Mouse (Mus musculus) retina, postnatal 7 days (tissue): ENCODE results near the gene Chst8.

Experiments
- DNase-seq: peaks from one replicate; pipeline ENCODE4 v3.0.0-alpha.2; 2012; ENCODE audit warnings: low read depth, low spot score

Gene Chst8

GRCm38 (mm10) chr7:34812531-34813111 lies at the start of gene Chst8:
TSS of gene Chst8 (minus strand) at chr7:34812711.
- peak; percentile 71 for DNase-seq

DNA sequence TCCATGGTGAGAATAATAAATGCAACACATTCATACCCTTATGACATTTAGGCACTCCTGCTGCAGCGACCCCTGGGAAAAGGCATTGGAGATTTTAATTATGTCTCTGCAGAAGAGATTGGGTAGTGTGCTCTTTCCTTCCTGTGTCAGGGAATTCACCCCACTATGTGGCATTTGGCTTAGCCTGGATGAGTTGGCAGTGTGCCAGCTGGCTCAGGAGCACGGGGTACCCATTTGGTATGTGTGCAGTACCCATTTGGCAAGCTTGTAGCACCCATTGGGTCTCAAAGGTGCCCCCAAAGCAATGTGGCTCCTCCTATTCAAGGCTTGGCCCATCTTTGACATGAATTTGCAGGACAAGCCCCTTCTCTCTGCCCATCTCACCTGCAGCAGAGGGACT lies 45.8 kb upstream of the Chst8 start:
- no peak for DNase-seq

DNA sequence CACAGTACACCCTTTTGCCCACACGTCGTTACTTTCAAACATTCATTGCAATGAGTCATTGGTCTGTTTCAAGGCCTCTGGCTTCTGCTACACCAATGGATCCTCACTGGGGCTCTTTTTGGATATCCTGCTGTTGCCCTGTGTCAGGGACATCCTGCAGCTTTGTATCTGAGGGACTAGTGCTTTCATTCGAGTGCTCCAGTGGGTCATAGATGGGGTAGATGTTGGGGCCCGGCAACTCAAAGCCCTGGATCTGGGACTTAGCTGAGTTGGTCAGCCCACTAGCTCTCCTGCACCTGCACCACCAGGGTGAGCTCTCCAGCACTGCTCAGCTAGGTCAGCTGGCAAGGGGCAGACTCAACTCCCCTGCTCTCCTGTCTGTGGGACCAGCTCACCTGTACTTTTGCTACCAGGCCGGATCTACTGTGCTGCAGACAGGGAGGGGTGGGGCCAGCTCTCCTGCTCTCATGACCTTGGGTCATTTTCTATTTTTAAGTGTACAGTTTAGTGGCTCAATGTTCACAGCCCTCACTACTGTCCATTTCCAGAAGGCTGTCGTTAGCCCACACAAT lies 42.4 kb upstream of the Chst8 start:
- no peak for DNase-seq

DNA sequence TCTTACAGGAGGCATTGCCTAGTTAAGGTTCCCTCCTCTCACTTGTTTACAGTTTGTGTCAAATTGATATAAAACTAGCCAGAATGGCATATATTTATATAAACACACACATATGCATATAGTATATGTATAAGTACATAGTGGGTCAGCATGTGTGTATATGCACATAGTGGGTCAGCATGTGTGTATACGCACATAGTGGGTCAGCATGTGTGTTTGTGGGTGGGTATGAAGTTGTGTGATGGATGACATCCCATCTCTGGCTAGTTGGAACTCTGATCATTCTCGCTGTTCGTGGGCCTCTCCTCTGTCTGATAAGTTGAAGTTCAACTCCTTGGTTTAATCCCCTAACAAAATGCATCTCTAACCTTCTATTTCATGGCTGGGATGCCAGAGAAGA lies 40.9 kb upstream of the Chst8 start:
- no peak for DNase-seq

GRCm38 (mm10) chr7:34849660-34850059 lies 37.1 kb upstream of the Chst8 start:
- DNase-seq, result no peak

DNA sequence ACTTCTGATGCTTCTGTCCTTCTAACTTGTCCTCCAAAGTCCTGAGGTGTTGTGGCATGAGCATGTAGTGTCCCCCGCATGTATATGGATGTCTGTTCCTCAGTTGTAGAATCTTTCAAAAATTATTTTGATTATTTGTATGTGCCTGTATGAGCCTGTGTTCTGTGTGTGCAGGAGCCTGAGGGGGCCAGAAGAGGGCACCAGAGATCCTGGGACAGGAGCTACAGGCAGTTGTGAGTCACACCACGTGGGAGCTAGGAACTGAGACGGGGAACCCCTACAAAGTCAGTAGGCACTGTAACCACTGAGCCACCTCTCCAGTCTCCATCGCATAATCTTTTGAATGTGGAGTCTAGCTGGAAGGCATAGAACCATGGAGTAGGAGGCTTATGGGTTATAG lies 36.3 kb upstream of the Chst8 start:
- no peak for DNase-seq

DNA sequence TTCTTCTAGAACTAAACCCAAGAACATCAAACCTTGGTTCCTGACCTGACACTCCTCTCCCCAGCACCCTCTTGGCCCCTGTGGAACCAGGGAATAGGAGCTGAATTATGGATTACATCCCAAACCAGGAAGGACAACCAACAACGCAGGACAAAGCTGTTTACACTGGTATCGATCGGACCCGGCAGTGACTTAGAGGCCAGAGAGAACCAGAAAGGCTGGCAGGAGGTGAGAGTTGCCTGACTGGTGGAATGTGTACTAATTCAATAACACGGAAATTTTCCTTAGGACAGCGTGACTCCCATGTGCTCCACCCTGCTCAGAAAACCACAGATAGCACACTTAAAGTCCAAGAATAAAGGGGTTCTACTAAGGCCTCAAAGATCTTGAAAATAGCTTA lies 35.4 kb upstream of the Chst8 start:
- no peak for DNase-seq

DNA sequence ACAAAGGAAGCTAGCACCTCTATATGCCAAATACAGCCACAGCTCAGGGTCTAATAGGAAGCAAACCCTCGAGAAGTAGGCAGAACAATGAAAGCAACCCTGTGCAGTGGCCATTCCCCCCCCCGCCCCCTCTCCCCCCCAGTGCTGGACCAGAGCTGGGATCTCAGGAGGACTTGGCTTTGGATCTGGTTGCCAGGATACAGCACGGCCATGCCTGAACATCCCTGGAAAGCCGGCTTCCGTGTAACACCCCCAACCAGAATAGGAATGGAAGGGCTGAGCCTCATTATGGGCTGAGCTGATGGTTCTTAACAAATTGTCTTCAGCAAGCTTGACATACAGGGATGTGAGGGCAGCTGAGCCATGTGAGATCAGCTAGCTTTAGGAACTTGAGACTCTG lies 34.9 kb upstream of the Chst8 start:
- no peak for DNase-seq

DNA sequence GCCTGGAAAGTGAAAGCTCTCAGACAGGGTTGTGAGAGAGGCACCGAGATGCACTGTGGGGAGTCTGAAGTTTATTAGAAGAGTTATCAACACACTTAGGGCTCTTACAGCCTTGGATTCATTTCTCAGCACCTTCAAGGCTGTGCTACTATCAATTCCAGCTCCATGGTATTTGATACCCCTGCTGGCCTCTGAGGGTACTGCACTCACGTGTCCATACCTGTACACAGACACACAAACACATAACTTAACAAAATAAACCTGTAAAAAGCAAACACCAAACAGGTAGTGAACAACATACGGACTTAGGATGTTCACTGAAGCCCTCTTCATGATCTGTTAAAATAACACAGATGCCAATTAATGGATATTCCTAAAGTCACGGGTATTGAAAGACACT lies 26.2 kb upstream of the Chst8 start:
- no peak for DNase-seq

GRCm38 (mm10) chr7:34838231-34838630 lies 25.7 kb upstream of the Chst8 start:
- DNase-seq, result no peak

- DNase-seq, result no peak
Measured at GRCm38 (mm10) chr7:34826255-34826909, 13.9 kb upstream of the Chst8 start.

DNA sequence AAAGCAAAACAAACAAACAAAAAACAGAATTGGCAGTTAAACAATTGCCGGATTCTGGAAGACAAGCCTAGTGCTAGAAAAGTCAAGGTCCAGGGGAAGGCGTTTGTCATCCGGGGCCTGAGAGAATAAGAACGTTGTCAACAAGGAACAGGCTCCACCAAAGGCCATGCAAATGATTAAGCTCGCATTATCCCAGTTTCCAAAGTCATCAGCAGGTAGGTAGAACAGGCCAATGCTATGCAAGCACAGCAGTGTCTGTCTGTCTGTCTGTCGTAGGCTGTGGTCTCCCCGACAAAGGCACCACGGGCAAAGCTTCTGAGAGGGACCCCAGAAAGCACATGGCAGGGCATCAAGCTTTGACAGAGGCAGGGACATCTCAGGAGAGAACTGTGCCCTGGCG lies 9.1 kb upstream of the Chst8 start:
- DNase-seq, result no peak

DNA sequence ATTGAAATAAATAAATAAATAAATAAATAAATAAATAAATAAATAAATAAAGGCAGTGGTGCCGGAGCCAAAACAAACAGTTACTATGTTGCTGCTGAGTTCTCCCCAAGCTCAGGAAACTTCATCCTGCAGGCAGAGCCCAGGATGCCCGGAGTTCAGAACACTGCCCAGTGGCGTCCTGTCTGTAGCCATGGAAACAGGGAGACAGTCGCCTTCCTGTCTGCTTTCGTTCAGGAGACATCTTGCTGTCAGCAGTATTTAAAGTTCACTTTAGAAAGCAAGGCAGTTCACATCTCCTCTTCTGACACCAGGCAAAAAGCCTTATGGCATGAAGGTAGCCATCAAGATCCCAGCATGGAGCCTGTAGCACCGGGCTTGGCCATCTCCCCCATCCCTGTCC lies 8.0 kb upstream of the Chst8 start:
- DNase-seq, result no peak

GRCm38 (mm10) chr7:34819796-34820195 lies 7.3 kb upstream of the Chst8 start:
- no peak for DNase-seq

DNA sequence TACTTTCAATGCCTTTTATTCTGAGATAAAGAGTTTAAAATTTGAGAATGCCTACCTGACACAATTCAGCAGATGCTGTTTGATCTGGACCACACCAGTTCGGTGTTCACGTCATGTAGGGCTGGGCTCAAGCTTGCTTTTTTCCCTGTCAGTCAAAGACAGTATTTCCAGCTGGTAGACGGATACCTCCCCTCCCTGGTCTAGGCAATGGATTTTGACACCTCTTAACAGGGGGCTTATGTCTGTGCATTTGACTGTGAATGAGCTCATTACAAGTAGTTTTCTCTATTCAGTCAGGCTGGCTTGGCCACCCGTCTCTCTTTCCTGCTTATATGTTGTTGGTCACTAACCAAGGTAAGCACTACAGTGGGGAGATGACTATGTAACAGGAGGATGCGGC lies 6.1 kb upstream of the Chst8 start:
- DNase-seq, result no peak

DNA sequence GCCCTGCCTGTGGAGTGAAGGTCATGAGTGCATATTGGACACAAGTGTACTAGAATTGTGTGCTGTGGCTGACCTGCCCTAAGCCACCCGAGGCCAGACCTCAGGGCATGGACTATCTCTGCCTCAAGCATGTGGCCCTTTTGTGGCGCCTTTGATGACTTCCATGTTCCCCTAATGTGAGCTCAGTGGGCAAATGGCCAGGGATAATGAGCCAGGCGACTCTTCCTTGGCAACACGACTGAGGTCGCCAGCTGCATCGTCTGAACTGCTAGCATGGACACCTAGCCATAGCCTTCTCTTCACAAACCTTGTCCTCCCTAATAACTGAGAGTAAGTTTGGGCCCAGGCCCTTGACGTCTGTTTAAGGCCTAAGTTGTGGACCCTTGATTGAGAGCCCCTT lies 4.5 kb upstream of the Chst8 start:
- no peak for DNase-seq

- no peak for DNase-seq
Measured at GRCm38 (mm10) chr7:34814801-34815200, 2.3 kb upstream of the Chst8 start.

DNA sequence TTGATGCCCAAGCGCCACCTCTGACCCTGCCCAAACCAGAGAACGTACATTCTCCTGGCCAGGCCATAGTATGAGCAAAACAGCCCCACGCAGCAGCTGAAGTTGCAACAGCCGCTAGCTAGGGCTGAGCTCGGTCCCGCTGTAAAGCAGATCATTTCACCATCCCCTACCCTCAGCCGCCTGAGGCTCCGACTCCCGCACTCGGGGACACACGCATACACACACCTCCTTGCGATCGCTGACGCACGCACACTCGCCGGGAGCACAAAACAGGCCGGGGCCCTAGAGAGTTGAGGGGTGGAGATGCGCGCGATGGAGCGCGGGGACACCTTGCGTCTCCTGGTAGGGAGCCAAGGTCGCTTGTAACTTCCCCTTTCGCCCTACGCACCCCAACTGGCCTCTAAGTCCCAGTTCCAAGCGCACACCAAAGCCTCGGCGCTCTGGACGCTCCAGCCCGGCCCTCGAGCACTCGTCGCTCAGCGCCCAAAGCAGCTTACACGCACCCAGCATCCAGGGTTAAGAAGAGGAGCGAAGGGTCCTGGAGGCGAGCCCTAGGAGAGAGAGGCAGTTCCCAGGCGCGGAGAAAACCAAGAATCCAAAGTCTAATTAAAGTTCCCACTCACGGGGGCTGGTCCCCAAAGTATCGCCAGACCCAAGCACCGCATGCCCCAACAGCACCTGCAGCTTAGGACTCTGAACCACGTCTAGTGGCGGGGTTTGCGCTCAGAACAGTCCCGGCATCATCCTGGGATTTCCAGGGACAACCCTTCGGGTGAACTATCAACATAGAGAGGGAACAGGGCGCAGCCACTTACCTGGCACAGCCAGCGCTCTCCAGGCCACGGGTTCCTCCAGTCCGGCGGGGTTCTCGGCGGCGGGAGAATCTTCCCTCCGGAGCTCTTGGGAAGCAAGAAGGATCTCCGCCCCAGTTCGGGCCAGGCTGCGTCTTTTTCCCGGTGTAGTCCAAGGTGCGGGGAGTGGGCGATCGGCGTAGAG lies 682 bp downstream of the Chst8 start:
- no peak for DNase-seq

- DNase-seq, result no peak
Measured at GRCm38 (mm10) chr7:34811060-34811459, 1.5 kb downstream of the Chst8 start.

- DNase-seq, result no peak
Measured at GRCm38 (mm10) chr7:34806307-34806706, 6.2 kb downstream of the Chst8 start.

DNA sequence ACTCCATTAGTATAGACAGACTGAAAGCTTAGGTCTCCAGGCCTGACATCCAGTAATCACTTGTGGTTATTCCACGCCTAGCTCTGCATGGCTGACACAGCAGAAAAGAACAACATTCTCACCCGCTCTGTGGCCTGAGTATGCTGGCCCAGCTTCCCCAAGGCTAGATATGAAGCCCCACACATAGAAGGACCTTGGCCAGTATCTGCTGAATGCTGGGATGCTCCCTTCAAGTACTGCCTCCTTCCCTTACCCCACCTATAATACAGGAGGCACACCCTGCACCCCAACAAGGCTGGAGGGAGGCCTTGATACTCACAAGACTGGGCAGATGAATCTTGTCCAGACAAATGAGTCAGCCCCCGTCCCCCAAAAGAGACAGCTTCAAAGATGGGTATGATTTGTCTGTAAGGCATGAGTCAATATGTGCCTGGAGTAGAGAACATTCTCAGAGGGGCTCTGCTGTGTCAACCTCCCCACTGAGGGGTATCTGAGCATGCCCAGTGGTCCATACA lies 6.8 kb downstream of the Chst8 start:
- no peak for DNase-seq

DNA sequence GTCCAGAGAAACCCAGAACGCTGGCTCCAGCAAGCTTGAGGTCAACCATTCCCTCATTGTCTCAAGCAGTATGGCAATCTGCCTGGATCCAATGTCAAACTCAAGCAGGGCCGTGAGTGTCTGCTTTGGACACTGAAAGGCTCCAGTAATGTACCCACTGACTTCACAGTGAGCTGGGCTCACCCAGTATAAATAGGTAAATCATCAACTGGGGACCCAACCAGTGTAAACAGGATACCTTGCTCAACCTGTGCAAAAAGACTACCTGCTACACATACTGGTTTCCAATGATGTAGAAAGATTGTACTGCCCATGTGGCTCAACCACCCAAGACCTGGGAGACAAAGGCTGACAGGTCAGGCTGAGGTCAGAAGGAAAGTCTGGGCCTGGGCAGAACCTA lies 7.5 kb downstream of the Chst8 start:
- DNase-seq, result no peak
